Mouse (Mus musculus): ENCODE results near the gene Zscan25. TPM values are rescaled to one million over a fixed set of nuclear protein-coding genes. Genes with fewer than 3 reads are reported as not detected.
"Not testable (repeated sequence)": the region's sequence is repeated elsewhere in the genome, so short reads cannot be mapped to it uniquely, and the experiment has no call there.

The Zscan25 gene
- 0.75 and 0.88 TPM in 2 replicates for polyA plus RNA-seq (2016; fragmentation: Nextera tagmentation; extraction: Ambion mirVana)

DNA sequence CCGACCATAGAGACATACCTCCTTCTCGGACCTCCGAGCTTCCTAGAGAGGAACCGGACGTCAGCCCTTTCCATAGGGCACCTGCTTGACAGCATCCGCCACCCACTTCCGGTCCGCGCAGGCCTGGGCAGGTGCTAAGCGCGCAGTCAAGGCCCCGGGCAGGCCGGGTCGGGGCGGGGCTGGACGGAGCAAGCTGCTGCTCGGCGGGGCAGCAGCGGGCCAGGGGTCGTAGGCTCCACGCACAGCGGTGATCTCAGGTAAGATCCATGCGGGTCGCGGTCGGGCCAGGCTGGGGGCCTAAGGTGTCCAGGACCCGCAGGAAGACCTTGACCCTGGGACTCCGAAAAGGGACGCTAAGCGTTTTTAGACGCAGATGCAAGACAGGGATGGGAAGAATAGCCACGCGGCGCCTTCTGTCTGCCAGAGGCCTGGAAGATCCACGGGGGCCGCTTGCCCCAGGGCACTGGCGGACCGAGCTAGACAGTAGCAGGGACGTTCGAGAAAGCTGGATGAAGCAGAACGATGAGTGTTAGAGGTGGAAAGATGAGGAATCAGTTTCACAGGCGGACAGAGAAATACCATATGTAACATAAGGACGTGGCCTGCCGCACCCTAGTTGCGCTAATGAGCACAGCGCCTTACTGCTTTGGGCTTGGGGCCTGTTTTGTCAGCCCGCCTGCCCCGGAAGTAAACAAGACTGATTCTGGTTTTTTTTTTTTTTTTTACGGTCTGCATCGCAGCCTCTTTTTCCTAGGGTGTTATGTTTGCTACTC, at the start of gene Zscan25:
Gene Zscan25, plus strand, starts transcription at position 130 of the 773 bp plus-strand sequence.
- Histone ChIP-seq H3K9me3 (no peaks in the 10 kb centered on the region), H3K4me2 (replicated peaks) (peak within 1 kb of the TSS; percentile 61), H3K27me3 (no peaks in the 10 kb centered on the region), H3K27ac (peak within 1 kb of the TSS; percentile 79), H3K4me3 (peak within 1 kb of the TSS; percentile 89), H3K9ac (peak within 1 kb of the TSS; percentile 83), H3K4me1 (0 out of 2 replicates have a peak, but pooled peaks cover 3% of the 10 kb centered on the region), H3K36me3 (peaks cover 26% of the 10 kb centered on the region)
- ATAC-seq (ENCODE audit: insufficient number of reproducible peaks, insufficient read depth, low FRiP score, low TSS enrichment), result peak; percentile 98
- WGBS, result under 1% methylated on average over 50 of the region's 50 CpGs

DNA sequence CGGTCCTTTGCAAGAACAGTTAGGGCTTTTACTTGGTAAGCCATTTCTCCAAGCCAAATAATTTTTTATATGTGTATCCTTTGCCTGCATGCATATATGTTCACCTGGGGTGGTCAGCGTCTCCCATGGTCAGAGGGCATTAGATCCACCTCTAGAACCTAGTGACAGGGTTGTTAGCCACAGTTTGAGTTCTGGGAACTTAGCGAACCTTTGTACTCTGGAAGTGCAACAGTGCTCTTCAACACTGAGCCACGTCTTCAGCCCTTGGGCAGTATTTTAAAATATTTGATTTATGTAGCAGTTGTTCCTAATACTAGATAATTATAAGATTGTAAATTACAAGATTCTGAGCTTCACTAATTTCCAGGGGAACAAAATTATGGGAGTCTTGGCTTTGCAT, 49.7 kb upstream of the Zscan25 start:
- Histone ChIP-seq H3K9me3 (no peaks in the 10 kb centered on the region), H3K4me2 (replicated peaks) (peak overlapping the region; percentile 73), H3K36me3 (peaks cover 23% of the 10 kb centered on the region), H3K9ac (no peak overlapping the region), H3K4me3 (no peak overlapping the region), H3K27ac (no peak overlapping the region), H3K4me1 (peaks cover 11% of the 10 kb centered on the region; the same call in 1 of the 2 replicates), H3K27me3 (no peaks in the 10 kb centered on the region)
- 87% methylated on average over 4 of the region's 4 CpGs for WGBS
- no peak for ATAC-seq (ENCODE audit: insufficient number of reproducible peaks, insufficient read depth, low FRiP score, low TSS enrichment)

DNA sequence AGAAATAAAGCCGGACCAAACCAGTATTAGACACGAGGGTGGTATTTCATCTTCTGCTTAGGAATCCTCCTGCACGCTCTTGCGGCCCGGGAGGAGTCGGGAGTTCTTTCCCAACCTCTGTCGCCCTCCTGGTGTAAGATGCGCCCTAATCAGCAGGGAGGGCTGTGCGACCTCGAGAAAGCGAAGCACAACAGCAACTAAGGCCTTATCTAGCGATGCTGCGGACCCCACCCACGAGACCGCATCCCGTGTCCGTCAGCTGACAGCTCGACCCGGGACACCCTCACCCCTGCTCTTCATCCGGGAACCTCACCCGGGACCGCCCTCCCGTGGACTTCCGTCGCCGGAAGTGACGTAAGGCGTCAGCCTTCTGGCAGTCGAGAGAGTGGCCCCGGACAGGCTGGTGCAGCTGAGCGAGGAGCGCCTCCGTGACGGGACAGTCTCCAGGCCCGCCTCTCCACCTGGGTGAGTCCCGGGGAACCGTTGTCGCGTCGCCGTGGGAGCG, 48.9 kb upstream of the Zscan25 start, which contains the start of gene Zfp655:
Gene Zfp655, plus strand, starts transcription at position 349 of the 505 bp plus-strand sequence.
- no peaks in the 10 kb centered on the region for H3K9me3 ChIP-seq
- peak within 1 kb of the TSS; percentile 86 for H3K27ac ChIP-seq
- peak within 1 kb of the TSS; percentile 92 for H3K4me3 ChIP-seq
- H3K36me3 ChIP-seq, result peaks cover 30% of the 10 kb centered on the region
- peaks cover 11% of the 10 kb centered on the region; the same call in 1 of the 2 replicates for H3K4me1 ChIP-seq
- H3K27me3 ChIP-seq, result no peaks in the 10 kb centered on the region
- H3K4me2 ChIP-seq (replicated peaks), result peak within 1 kb of the TSS; percentile 73
- H3K9ac ChIP-seq, result peak within 1 kb of the TSS; percentile 99
- under 1% methylated on average over 42 of the region's 42 CpGs for WGBS
- peak; percentile 95 for ATAC-seq (ENCODE audit: insufficient number of reproducible peaks, insufficient read depth, low FRiP score, low TSS enrichment)

DNA sequence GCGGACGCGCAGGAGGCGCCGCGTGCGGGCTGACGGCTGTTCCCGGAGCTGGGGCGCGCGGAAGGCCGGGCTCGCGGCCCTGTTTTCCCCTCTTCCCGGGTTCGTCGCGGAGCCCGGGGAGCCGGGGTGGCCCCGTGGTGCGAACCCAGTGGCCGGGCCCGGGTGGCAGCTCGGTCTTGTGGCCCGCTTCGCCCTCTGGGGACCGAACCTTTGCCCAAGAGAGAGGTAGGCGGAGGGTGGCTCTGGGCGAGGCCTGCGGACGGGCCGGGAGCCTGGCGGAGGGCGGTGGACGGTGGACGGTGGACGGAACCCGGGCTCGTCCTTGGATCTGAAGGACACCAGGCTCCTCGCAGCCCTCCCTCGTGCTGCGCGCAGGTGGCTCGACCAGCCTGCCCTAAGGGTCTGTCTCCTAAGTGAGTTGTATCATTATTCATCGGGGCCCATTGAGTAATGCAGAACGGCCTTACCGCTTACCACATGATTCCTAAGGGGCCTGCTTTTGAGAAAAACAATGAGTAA, 48.3 kb upstream of the Zscan25 start:
- H3K9me3 ChIP-seq, result no peaks in the 10 kb centered on the region
- H3K9ac ChIP-seq, result peak overlapping the region; percentile 99
- ATAC-seq (ENCODE audit: insufficient number of reproducible peaks, insufficient read depth, low FRiP score, low TSS enrichment), result peak; percentile 70
- peak overlapping the region; percentile 92 for H3K4me3 ChIP-seq
- WGBS, result under 1% methylated on average over 48 of the region's 49 CpGs
- H3K36me3 ChIP-seq, result peaks cover 33% of the 10 kb centered on the region
- H3K27me3 ChIP-seq, result no peaks in the 10 kb centered on the region
- H3K4me1 ChIP-seq, result peaks cover 11% of the 10 kb centered on the region; the same call in 1 of the 2 replicates
- peak overlapping the region; percentile 73 for H3K4me2 ChIP-seq (replicated peaks)
- peak overlapping the region; percentile 86 for H3K27ac ChIP-seq

DNA sequence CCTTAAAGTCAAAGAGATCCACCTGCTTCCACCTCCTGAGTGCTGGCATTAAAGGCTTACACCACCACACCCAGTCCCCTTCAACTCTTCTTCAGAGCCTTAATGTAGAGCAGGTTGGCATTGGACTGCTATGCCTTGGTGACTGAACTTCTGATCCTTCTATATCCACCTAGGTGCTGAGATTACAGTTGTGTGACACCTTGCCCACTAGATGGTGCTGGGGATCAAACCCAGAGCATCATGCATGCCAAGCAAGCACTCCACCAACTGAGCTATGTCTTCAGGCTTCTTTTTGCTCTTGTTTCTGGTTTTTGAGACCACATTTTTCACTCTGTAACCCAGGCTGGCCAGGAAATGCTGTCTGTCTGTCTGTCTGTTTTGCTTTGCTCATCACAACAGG, 45.7 kb upstream of the Zscan25 start:
- no peak overlapping the region for H3K4me3 ChIP-seq
- no peak overlapping the region for H3K9ac ChIP-seq
- no peak overlapping the region for H3K27ac ChIP-seq
- H3K36me3 ChIP-seq, result peaks cover 54% of the 10 kb centered on the region
- H3K4me2 ChIP-seq (replicated peaks), result no peak overlapping the region
- H3K27me3 ChIP-seq, result no peaks in the 10 kb centered on the region
- ATAC-seq (ENCODE audit: insufficient number of reproducible peaks, insufficient read depth, low FRiP score, low TSS enrichment), result no peak
- H3K9me3 ChIP-seq, result no peaks in the 10 kb centered on the region
- H3K4me1 ChIP-seq, result peaks cover 11% of the 10 kb centered on the region; the same call in 1 of the 2 replicates

DNA sequence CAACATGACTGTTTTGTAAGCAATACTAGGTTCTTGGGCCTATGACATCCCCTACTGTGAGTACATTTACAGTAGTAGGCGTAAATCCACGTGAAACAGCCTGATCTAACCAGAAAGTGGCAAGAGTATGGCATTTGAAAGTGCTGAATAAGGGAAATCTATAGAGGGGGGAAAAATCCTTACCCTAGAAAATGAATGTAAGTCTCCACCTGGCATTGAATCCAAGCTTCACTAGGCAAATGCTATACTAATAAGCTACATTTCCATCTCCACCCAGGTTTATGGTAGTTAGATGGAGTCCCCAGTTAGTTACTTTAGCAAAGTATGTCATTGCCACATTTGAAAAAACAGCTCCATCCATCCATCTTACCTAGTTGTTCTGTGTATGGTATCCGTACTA, 30.8 kb upstream of the Zscan25 start:
- H3K27me3 ChIP-seq, result no peaks in the 10 kb centered on the region
- no peak overlapping the region for H3K27ac ChIP-seq
- H3K36me3 ChIP-seq, result peaks cover 50% of the 10 kb centered on the region
- H3K4me1 ChIP-seq, result no peaks in the 10 kb centered on the region
- 89% methylated on average over 3 of the region's 3 CpGs for WGBS
- H3K9ac ChIP-seq, result no peak overlapping the region
- peaks cover 3% of the 10 kb centered on the region; the same call in 1 of the 2 replicates for H3K9me3 ChIP-seq
- no peak for ATAC-seq (ENCODE audit: insufficient number of reproducible peaks, insufficient read depth, low FRiP score, low TSS enrichment)
- no peak overlapping the region for H3K4me3 ChIP-seq
- no peak overlapping the region for H3K4me2 ChIP-seq (replicated peaks)

DNA sequence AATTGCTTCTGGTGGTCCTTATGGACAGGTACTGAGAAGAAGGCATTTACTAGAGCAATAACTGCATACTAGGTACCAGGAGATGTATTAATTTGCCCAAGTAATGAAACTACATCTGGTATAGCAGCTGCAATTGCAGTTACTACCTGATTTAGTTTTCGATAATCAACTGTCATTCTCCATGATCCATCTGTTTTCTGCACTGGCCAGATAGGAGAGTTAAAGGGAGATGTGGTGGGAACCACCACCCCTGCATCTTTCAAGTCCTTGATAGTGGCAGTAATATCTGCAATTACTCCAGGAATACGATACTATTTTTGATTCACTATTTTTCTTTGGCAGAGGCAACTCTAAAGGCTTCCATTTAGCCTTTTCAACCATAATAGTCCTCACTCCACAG, 6.7 kb upstream of the Zscan25 start:
- H3K4me1 ChIP-seq; ATAC-seq (ENCODE audit: insufficient number of reproducible peaks, insufficient read depth, low FRiP score, low TSS enrichment); H3K9ac ChIP-seq; H3K27me3 ChIP-seq; H3K4me3 ChIP-seq; H3K4me2 ChIP-seq (replicated peaks); H3K36me3 ChIP-seq; H3K9me3 ChIP-seq; H3K27ac ChIP-seq: not testable (repeated sequence)
- WGBS, result 74% methylated on average over 2 of the region's 2 CpGs

DNA sequence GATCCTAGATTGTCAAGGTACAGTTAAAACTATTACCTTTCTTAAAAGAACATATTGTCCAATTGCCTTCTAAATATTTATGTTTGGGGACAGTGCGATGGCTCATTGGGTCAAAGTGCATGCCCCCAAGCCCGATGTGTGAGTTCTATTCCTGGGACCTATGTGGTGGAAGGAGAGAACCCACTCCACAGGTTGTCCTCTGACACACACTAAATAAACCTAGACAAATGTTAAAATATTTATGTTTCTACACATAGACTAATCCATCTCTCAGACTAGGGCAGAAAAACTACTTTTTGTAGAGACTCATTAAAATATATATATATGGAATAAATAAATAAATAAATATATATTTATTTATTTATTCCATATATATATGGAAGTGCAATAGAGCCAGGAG, 352 bp upstream of the Zscan25 start:
- WGBS, result 93% methylated on average over 2 of the region's 2 CpGs
- Histone ChIP-seq H3K4me3 (peak overlapping the region; percentile 89), H3K4me2 (replicated peaks) (no peak overlapping the region), H3K27me3 (no peaks in the 10 kb centered on the region), H3K9ac (no peak overlapping the region), H3K4me1 (0 out of 2 replicates have a peak, but pooled peaks cover 3% of the 10 kb centered on the region), H3K27ac (no peak overlapping the region), H3K36me3 (peaks cover 20% of the 10 kb centered on the region), H3K9me3 (no peaks in the 10 kb centered on the region)
- no peak for ATAC-seq (ENCODE audit: insufficient number of reproducible peaks, insufficient read depth, low FRiP score, low TSS enrichment)

DNA sequence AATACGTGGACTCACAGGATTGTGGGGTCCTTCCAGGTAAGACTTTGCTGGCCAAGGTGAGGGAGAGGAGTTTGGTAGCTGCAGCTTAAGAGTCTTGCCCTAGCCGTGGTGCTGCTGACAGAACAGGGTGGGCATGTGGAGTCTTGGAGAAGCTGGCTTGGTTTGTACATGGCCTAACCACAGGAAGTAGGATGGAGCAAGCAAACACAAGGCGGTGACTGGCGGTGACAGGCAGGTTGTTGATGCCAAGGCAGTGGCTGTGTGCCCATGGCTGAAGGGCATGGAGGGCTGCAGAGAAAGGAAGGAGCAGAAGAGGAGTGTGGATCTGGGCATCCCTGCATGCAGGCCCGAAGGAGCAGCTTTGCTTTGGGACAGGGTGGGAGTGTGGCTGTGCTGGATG, 8.1 kb downstream of the Zscan25 start:
- ATAC-seq (ENCODE audit: insufficient number of reproducible peaks, insufficient read depth, low FRiP score, low TSS enrichment), result no peak
- H3K4me1 ChIP-seq, result no peaks in the 10 kb centered on the region
- H3K4me2 ChIP-seq (replicated peaks), result no peak overlapping the region
- no peaks in the 10 kb centered on the region for H3K9me3 ChIP-seq
- H3K27me3 ChIP-seq, result no peaks in the 10 kb centered on the region
- peaks cover 94% of the 10 kb centered on the region for H3K36me3 ChIP-seq
- no peak overlapping the region for H3K4me3 ChIP-seq
- 95% methylated on average over 5 of the region's 5 CpGs for WGBS
- H3K27ac ChIP-seq, result no peak overlapping the region
- H3K9ac ChIP-seq, result no peak overlapping the region

DNA sequence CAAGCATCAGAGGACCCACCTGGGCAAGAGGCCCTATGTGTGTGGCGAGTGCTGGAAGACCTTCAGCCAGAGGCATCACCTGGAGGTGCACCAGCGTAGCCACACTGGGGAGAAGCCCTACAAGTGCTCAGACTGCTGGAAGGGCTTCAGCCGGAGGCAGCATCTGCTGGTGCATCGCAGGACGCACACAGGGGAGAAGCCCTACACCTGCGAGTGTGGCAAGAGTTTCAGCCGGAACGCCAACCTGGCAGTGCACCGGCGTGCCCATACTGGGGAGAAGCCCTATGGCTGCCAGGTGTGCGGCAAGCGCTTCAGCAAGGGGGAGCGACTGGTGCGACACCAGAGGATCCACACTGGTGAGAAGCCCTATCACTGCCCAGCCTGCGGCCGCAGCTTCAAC, 10.4 kb downstream of the Zscan25 start:
- Histone ChIP-seq H3K9ac (no peak overlapping the region), H3K36me3 (peaks cover 78% of the 10 kb centered on the region), H3K4me2 (replicated peaks) (no peak overlapping the region), H3K4me1 (no peaks in the 10 kb centered on the region), H3K27ac (no peak overlapping the region), H3K4me3 (no peak overlapping the region), H3K9me3 (no peaks in the 10 kb centered on the region), H3K27me3 (no peaks in the 10 kb centered on the region)
- ATAC-seq (ENCODE audit: insufficient number of reproducible peaks, insufficient read depth, low FRiP score, low TSS enrichment), result no peak
- 94% methylated on average over 16 of the region's 16 CpGs for WGBS

DNA sequence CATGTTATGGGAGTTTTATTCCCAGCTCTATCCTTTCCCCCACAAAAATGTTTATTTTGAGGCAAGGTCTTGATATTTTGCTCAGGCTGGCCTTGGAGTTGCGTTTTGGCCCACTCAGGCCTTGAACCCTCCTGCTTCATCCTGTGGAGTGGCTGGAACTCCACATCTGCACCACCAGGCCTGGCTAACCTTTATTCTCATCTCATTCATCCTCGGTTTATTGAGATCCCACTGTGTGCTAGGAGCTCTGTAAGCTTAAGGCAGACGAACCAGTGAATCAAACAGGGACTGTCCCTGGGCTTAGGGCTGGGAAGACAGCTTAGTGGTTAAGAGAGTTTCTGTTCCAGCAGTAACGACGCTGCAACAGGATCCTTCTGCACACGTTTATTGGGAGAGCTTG, 12.1 kb downstream of the Zscan25 start:
- no peak overlapping the region for H3K9ac ChIP-seq
- no peaks in the 10 kb centered on the region for H3K4me1 ChIP-seq
- H3K4me2 ChIP-seq (replicated peaks), result no peak overlapping the region
- H3K27me3 ChIP-seq, result no peaks in the 10 kb centered on the region
- no peak for ATAC-seq (ENCODE audit: insufficient number of reproducible peaks, insufficient read depth, low FRiP score, low TSS enrichment)
- no peaks in the 10 kb centered on the region for H3K9me3 ChIP-seq
- 93% methylated on average over 6 of the region's 6 CpGs for WGBS
- peaks cover 62% of the 10 kb centered on the region for H3K36me3 ChIP-seq
- no peak overlapping the region for H3K4me3 ChIP-seq
- no peak overlapping the region for H3K27ac ChIP-seq

DNA sequence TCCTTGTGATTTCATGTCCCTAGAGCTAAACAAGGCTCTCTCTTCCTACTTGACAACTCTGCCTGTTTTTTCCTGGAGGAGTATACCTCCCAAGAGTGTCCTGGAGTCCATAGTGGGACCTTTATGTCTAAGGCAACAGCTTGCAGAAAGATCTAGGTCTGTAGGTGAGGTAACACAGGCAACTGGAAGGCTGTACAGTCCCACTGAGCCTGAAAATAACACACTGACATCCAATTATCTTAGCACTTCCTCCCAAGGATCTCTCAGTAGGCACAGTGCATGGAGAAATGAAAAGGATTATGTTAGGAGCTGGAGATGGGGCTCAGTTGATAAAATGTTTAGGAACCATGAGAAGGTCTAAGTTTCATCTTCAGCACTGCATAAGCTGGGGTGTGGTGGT, 20.2 kb downstream of the Zscan25 start:
- H3K9me3 ChIP-seq, result no peaks in the 10 kb centered on the region
- no peak for ATAC-seq (ENCODE audit: insufficient number of reproducible peaks, insufficient read depth, low FRiP score, low TSS enrichment)

More for the DNA sequence above, 20.2 kb downstream of the Zscan25 start:
- no peaks in the 10 kb centered on the region for H3K27me3 ChIP-seq
- H3K4me3 ChIP-seq, result no peak overlapping the region
- H3K4me1 ChIP-seq, result no peaks in the 10 kb centered on the region
- no peaks in the 10 kb centered on the region for H3K36me3 ChIP-seq
- no peak overlapping the region for H3K27ac ChIP-seq
- H3K9ac ChIP-seq, result no peak overlapping the region
- H3K4me2 ChIP-seq (replicated peaks), result no peak overlapping the region

All from embryonic facial prominence, embryonic 12.5 days (tissue).